Mouse (Mus musculus): ENCODE measurements at regions not wholly inside any gene's neighbourhood (a gene's known extent, or its start where the extent isn't known, plus 50 kb on each side); places are given as distances from the start of the nearest gene placed in this dataset.

- DNase-seq (ENCODE audit: low spot score) (peak; percentile 13), ATAC-seq (ENCODE audit: low read depth) (no peak)
- no peaks in the 10 kb centered on the region for H3K9me3 ChIP-seq (ENCODE audit: control insufficient read depth, low read length)
- H3K27me3 ChIP-seq (replicated peaks; ENCODE audit: control insufficient read depth, insufficient read depth, low read length) = no peaks in the 10 kb centered on the region
- no peak overlapping the region for H3K27ac ChIP-seq (replicated peaks; ENCODE audit: low read depth, low read length)
- 59% methylated on average over 3 of the region's 3 CpGs for WGBS
- no peak overlapping the region for H3K4me3 ChIP-seq (ENCODE audit: low read depth, low read length)
- no peak overlapping the region for H3K9ac ChIP-seq (ENCODE audit: low read depth, low read length)
- H3K4me2 ChIP-seq (ENCODE audit: low read depth, low read length) = no peak overlapping the region
- no peaks in the 10 kb centered on the region for H3K36me3 ChIP-seq (ENCODE audit: control insufficient read depth, insufficient read depth, low read length)
- H3K4me1 ChIP-seq (ENCODE audit: control insufficient read depth, insufficient read depth, low read length) = no peaks in the 10 kb centered on the region
These were observed 767.5 kb upstream of the Zeb2 start for GRCm38 (mm10) chr2:45884680-45885079.

- Histone ChIP-seq H3K27ac (replicated peaks; ENCODE audit: low read depth, low read length) (no peak overlapping the region), H3K4me2 (ENCODE audit: low read depth, low read length) (no peak overlapping the region)
- ATAC-seq (ENCODE audit: low read depth) = no peak
These were observed 761.5 kb upstream of the Zeb2 start for GRCm38 (mm10) chr2:45878656-45879055.

GRCm38 (mm10) chr2:45859901-45860331, 742.7 kb upstream of the Zeb2 start:
- 57% methylated on average over 4 of the region's 4 CpGs for WGBS
- H3K4me3 ChIP-seq (ENCODE audit: low read depth, low read length) = no peak overlapping the region
- no peaks in the 10 kb centered on the region for H3K9me3 ChIP-seq (ENCODE audit: control insufficient read depth, low read length)
- H3K9ac ChIP-seq (ENCODE audit: low read depth, low read length) = no peak overlapping the region
- ATAC-seq (ENCODE audit: low read depth) = peak; percentile 67; the same call in 1 of the 2 replicates
- H3K27ac ChIP-seq (replicated peaks; ENCODE audit: low read depth, low read length) = 0 out of 2 replicates have a peak overlapping the region, but pooled peaks have one; percentile 29
- H3K27me3 ChIP-seq (replicated peaks; ENCODE audit: control insufficient read depth, insufficient read depth, low read length) = no peaks in the 10 kb centered on the region
- H3K4me2 ChIP-seq (ENCODE audit: low read depth, low read length) = no peak overlapping the region
- no peaks in the 10 kb centered on the region for H3K36me3 ChIP-seq (ENCODE audit: control insufficient read depth, insufficient read depth, low read length)
- DNase-seq (ENCODE audit: low spot score) = peak; percentile 51
- H3K4me1 ChIP-seq (ENCODE audit: control insufficient read depth, insufficient read depth, low read length) = no peaks in the 10 kb centered on the region

More at GRCm38 (mm10) chr2:45878656-45879055, 761.5 kb upstream of the Zeb2 start:
- Histone ChIP-seq H3K4me3 (ENCODE audit: low read depth, low read length) (no peak overlapping the region), H3K36me3 (ENCODE audit: control insufficient read depth, insufficient read depth, low read length) (no peaks in the 10 kb centered on the region), H3K9me3 (ENCODE audit: control insufficient read depth, low read length) (no peaks in the 10 kb centered on the region), H3K27me3 (replicated peaks; ENCODE audit: control insufficient read depth, insufficient read depth, low read length) (no peaks in the 10 kb centered on the region), H3K4me1 (ENCODE audit: control insufficient read depth, insufficient read depth, low read length) (no peaks in the 10 kb centered on the region), H3K9ac (ENCODE audit: low read depth, low read length) (no peak overlapping the region)
- DNase-seq (ENCODE audit: low spot score) = peak; percentile 2

- Histone ChIP-seq H3K9me3 (ENCODE audit: control insufficient read depth, low read length) (no peaks in the 10 kb centered on the region), H3K4me1 (ENCODE audit: control insufficient read depth, insufficient read depth, low read length) (no peaks in the 10 kb centered on the region), H3K27me3 (replicated peaks; ENCODE audit: control insufficient read depth, insufficient read depth, low read length) (no peaks in the 10 kb centered on the region), H3K4me2 (ENCODE audit: low read depth, low read length) (no peak overlapping the region), H3K27ac (replicated peaks; ENCODE audit: low read depth, low read length) (no peak overlapping the region), H3K36me3 (ENCODE audit: control insufficient read depth, insufficient read depth, low read length) (no peaks in the 10 kb centered on the region), H3K4me3 (ENCODE audit: low read depth, low read length) (no peak overlapping the region), H3K9ac (ENCODE audit: low read depth, low read length) (no peak overlapping the region)
- WGBS = 57% methylated on average over 6 of the region's 6 CpGs
- ATAC-seq (ENCODE audit: low read depth) = no peak; the same call in 1 of the 2 replicates
- peak; percentile 63 for DNase-seq (ENCODE audit: low spot score)
These were observed 742.2 kb upstream of the Zeb2 start for GRCm38 (mm10) chr2:45859445-45859844.

- H3K9ac ChIP-seq (ENCODE audit: low read depth, low read length) = no peak overlapping the region
- H3K4me3 ChIP-seq (ENCODE audit: low read depth, low read length) = no peak overlapping the region
- H3K27ac ChIP-seq (replicated peaks; ENCODE audit: low read depth, low read length) = no peak overlapping the region
- no peaks in the 10 kb centered on the region for H3K9me3 ChIP-seq (ENCODE audit: control insufficient read depth, low read length)
- WGBS = 91% methylated on average over 6 of the region's 6 CpGs
- no peaks in the 10 kb centered on the region for H3K36me3 ChIP-seq (ENCODE audit: control insufficient read depth, insufficient read depth, low read length)
- H3K27me3 ChIP-seq (replicated peaks; ENCODE audit: control insufficient read depth, insufficient read depth, low read length) = no peaks in the 10 kb centered on the region
- H3K4me2 ChIP-seq (ENCODE audit: low read depth, low read length) = no peak overlapping the region
- H3K4me1 ChIP-seq (ENCODE audit: control insufficient read depth, insufficient read depth, low read length) = no peaks in the 10 kb centered on the region
- ATAC-seq (ENCODE audit: low read depth) = no peak
- DNase-seq (ENCODE audit: low spot score) = no peak
These were observed 732.9 kb upstream of the Zeb2 start for GRCm38 (mm10) chr2:45850018-45850605.

- no peak for ATAC-seq (ENCODE audit: low read depth)
- H3K4me3 ChIP-seq (ENCODE audit: low read depth, low read length) = no peak overlapping the region
These were observed 723.2 kb upstream of the Zeb2 start for GRCm38 (mm10) chr2:45840389-45840788.

GRCm38 (mm10) chr2:45836546-45837221, 719.5 kb upstream of the Zeb2 start:
- Histone ChIP-seq H3K9ac (ENCODE audit: low read depth, low read length) (no peak overlapping the region), H3K36me3 (ENCODE audit: control insufficient read depth, insufficient read depth, low read length) (no peaks in the 10 kb centered on the region), H3K4me1 (ENCODE audit: control insufficient read depth, insufficient read depth, low read length) (no peaks in the 10 kb centered on the region), H3K27me3 (replicated peaks; ENCODE audit: control insufficient read depth, insufficient read depth, low read length) (no peaks in the 10 kb centered on the region), H3K27ac (replicated peaks; ENCODE audit: low read depth, low read length) (no peak overlapping the region), H3K9me3 (ENCODE audit: control insufficient read depth, low read length) (no peaks in the 10 kb centered on the region), H3K4me2 (ENCODE audit: low read depth, low read length) (no peak overlapping the region), H3K4me3 (ENCODE audit: low read depth, low read length) (no peak overlapping the region)
- ATAC-seq (ENCODE audit: low read depth) (no peak), DNase-seq (ENCODE audit: low spot score) (peak; percentile 8)
- 56% methylated on average over 6 of the region's 6 CpGs for WGBS

More at GRCm38 (mm10) chr2:45840389-45840788, 723.2 kb upstream of the Zeb2 start:
- DNase-seq (ENCODE audit: low spot score) = no peak
- H3K4me1 ChIP-seq (ENCODE audit: control insufficient read depth, insufficient read depth, low read length) = no peaks in the 10 kb centered on the region
- H3K27me3 ChIP-seq (replicated peaks; ENCODE audit: control insufficient read depth, insufficient read depth, low read length) = no peaks in the 10 kb centered on the region
- no peak overlapping the region for H3K9ac ChIP-seq (ENCODE audit: low read depth, low read length)
- no peaks in the 10 kb centered on the region for H3K9me3 ChIP-seq (ENCODE audit: control insufficient read depth, low read length)
- H3K36me3 ChIP-seq (ENCODE audit: control insufficient read depth, insufficient read depth, low read length) = no peaks in the 10 kb centered on the region
- no peak overlapping the region for H3K4me2 ChIP-seq (ENCODE audit: low read depth, low read length)
- H3K27ac ChIP-seq (replicated peaks; ENCODE audit: low read depth, low read length) = no peak overlapping the region

GRCm38 (mm10) chr2:45817945-45818719, 700.9 kb upstream of the Zeb2 start:
- peak; percentile 87 for DNase-seq (ENCODE audit: low spot score)

More at GRCm38 (mm10) chr2:45817945-45818719, 700.9 kb upstream of the Zeb2 start:
- Histone ChIP-seq H3K27me3 (replicated peaks; ENCODE audit: control insufficient read depth, insufficient read depth, low read length) (no peaks in the 10 kb centered on the region), H3K36me3 (ENCODE audit: control insufficient read depth, insufficient read depth, low read length) (no peaks in the 10 kb centered on the region), H3K27ac (replicated peaks; ENCODE audit: low read depth, low read length) (no peak overlapping the region), H3K4me3 (ENCODE audit: low read depth, low read length) (no peak overlapping the region), H3K4me1 (ENCODE audit: control insufficient read depth, insufficient read depth, low read length) (no peaks in the 10 kb centered on the region), H3K4me2 (ENCODE audit: low read depth, low read length) (no peak overlapping the region), H3K9me3 (ENCODE audit: control insufficient read depth, low read length) (no peaks in the 10 kb centered on the region), H3K9ac (ENCODE audit: low read depth, low read length) (no peak overlapping the region)
- WGBS = 49% methylated on average over 8 of the region's 8 CpGs
- ATAC-seq (ENCODE audit: low read depth) = peak; percentile 41; the same call in 1 of the 2 replicates
